Mouse (Mus musculus) liver, adult 2 months (tissue): ENCODE data around the gene Alg12. TPM values are rescaled to one million over a fixed set of nuclear protein-coding genes. Genes with fewer than 3 reads are reported as not detected.
"Not testable (repeated sequence)": the region's sequence is repeated elsewhere in the genome, so short reads cannot be mapped to it uniquely, and the experiment has no call there.

Experiments used
- DNase-seq: peaks from one replicate; pipeline ENCODE4 v3.0.0-alpha.2; 2011; ENCODE audit warnings: low read depth, low spot score; ENCODE audit errors: extremely low read depth
- H3K27ac ChIP-seq: fragments of 200-500 bp; replicated peaks from 2 replicates; pipeline ENCODE4 v1.5.1; 2012; ENCODE audit warnings: low read depth, mild to moderate bottlenecking, control low read depth, inconsistent platforms, low read length; ENCODE audit not compliant: insufficient read depth
- H3K27me3 ChIP-seq: fragments of 200-500 bp; 2 replicates; pipeline ENCODE4 v1.6.1; 2012; ENCODE audit warnings: mild to moderate bottlenecking, moderate library complexity, low read length, inconsistent platforms; ENCODE audit not compliant: control insufficient read depth, insufficient read depth
- H3K36me3 ChIP-seq: fragments of 200-500 bp; 2 replicates; pipeline ENCODE4 v1.6.1; 2012; ENCODE audit warnings: low read length, inconsistent platforms; ENCODE audit not compliant: control insufficient read depth, insufficient read depth
- H3K4me1 ChIP-seq: fragments of 200-500 bp; 2 replicates; pipeline ENCODE4 v1.6.1; 2011; ENCODE audit warnings: low read length; ENCODE audit not compliant: control insufficient read depth, insufficient read depth
- H3K4me3 ChIP-seq: fragments of 200-500 bp; 2 replicates; pipeline ENCODE4 v1.5.1; 2011; ENCODE audit warnings: low read depth, mild to moderate bottlenecking, control low read depth, low read length, moderate library complexity; ENCODE audit not compliant: insufficient read depth
- H3K79me2 ChIP-seq: fragments of 200-500 bp; 2 replicates; pipeline ENCODE4 v1.6.1; 2012; ENCODE audit warnings: inconsistent platforms, mild to moderate bottlenecking, low read length, moderate library complexity; ENCODE audit not compliant: control insufficient read depth, insufficient read depth
- H3K9ac ChIP-seq: fragments of 200-500 bp; 2 replicates; pipeline ENCODE4 v1.6.1; 2012; ENCODE audit warnings: low read depth, mild to moderate bottlenecking, control low read depth, inconsistent platforms, low read length
- CTCF ChIP-seq: fragments of 200-500 bp; IDR thresholded peaks from 2 replicates; pipeline ENCODE4 v1.5.1; 2011; ENCODE audit warnings: low read depth, low read length, control low read depth
- POLR2A ChIP-seq: fragments of 200-500 bp; IDR thresholded peaks from 2 replicates; pipeline ENCODE4 v1.6.1; 2011; ENCODE audit warnings: low read length, control low read depth; ENCODE audit not compliant: insufficient read depth; ENCODE audit errors: extremely low read depth
- WGBS: fragments of 180-500 bp; shearing (Covaris S2); methylation state at CpG from one replicate; pipeline ENCODE4 v1.1.7; 2018; 5-methylcytosine and 5-hydroxymethylcytosine counted together
- polyA plus RNA-seq: library from polyadenylated mRNA; depleted of rRNA; stranded (reverse); fragments of >200 nt; gene quantifications from 2 replicates; pipeline ENCODE4 v1.2.3, GENCODE M21; 2012
- total RNA-seq: library from RNA; depleted of rRNA; stranded (reverse); fragments of >200 nt; gene quantifications from 2 replicates; pipeline ENCODE4 v1.2.3, GENCODE M21; 2014

Gene Alg12
- total and polyA plus RNA-seq, 2 experiments, result 4.9 to 14.4 TPM

GRCm38 (mm10) chr15:88822513-88822912 is 3.4 kb upstream of the Alg12 start:
- no peak for DNase-seq
- no peak overlapping the region for H3K27ac ChIP-seq
- peaks cover 10% of the 10 kb centered on the region for H3K79me2 ChIP-seq
- H3K4me1 ChIP-seq, result peaks cover 28% of the 10 kb centered on the region
- 88% methylated on average over 7 of the region's 7 CpGs for WGBS
- no peak for TF ChIP-seq POLR2A
- TF ChIP-seq CTCF, result no peak
- no peak overlapping the region for H3K9ac ChIP-seq
- H3K27me3 ChIP-seq, result no peaks in the 10 kb centered on the region
- H3K36me3 ChIP-seq, result peaks cover 19% of the 10 kb centered on the region; the same call in 1 of the 2 replicates
- H3K4me3 ChIP-seq, result no peak overlapping the region

GRCm38 (mm10) chr15:88821403-88821802 is 2.3 kb upstream of the Alg12 start:
- no peak for DNase-seq
- TF ChIP-seq POLR2A, result no peak
- TF ChIP-seq CTCF, result no peak
- Histone ChIP-seq H3K27me3 (no peaks in the 10 kb centered on the region), H3K79me2 (peaks cover 10% of the 10 kb centered on the region), H3K36me3 (peaks cover 19% of the 10 kb centered on the region; the same call in 1 of the 2 replicates), H3K27ac (no peak overlapping the region), H3K4me1 (peaks cover 22% of the 10 kb centered on the region), H3K4me3 (no peak overlapping the region), H3K9ac (peak overlapping the region; percentile 24; the same call in 1 of the 2 replicates)
- 35% methylated on average over 7 of the region's 7 CpGs for WGBS

GRCm38 (mm10) chr15:88819906-88820303 is 787 bp upstream of the Alg12 start:
- Histone ChIP-seq H3K4me3 (peak overlapping the region; percentile 84), H3K36me3 (peaks cover 15% of the 10 kb centered on the region; the same call in 1 of the 2 replicates), H3K4me1 (peaks cover 22% of the 10 kb centered on the region), H3K27me3 (no peaks in the 10 kb centered on the region), H3K9ac (peak overlapping the region; percentile 88), H3K27ac (no peak overlapping the region; the same call in 1 of the 2 replicates), H3K79me2 (peaks cover 10% of the 10 kb centered on the region)
- DNase-seq, result no peak
- no peak for TF ChIP-seq CTCF
- under 1% methylated on average over 23 of the region's 23 CpGs for WGBS

- 64% methylated on average over 6 of the region's 6 CpGs for WGBS
- DNase-seq, result no peak
- Histone ChIP-seq H3K36me3 (peaks cover 7% of the 10 kb centered on the region; the same call in 1 of the 2 replicates), H3K4me1 (peaks cover 6% of the 10 kb centered on the region; the same call in 1 of the 2 replicates), H3K4me3 (no peak overlapping the region), H3K27ac (no peak overlapping the region), H3K27me3 (no peaks in the 10 kb centered on the region), H3K9ac (no peak overlapping the region), H3K79me2 (peaks cover 8% of the 10 kb centered on the region)
- TF ChIP-seq CTCF (no peak), POLR2A (no peak)
Measured at GRCm38 (mm10) chr15:88815196-88815700, 3.9 kb downstream of the Alg12 start.

GRCm38 (mm10) chr15:88814411-88815047 is 4.6 kb downstream of the Alg12 start:
- H3K79me2 ChIP-seq, result peaks cover under 1% of the 10 kb centered on the region
- H3K27ac ChIP-seq, result no peak overlapping the region
- DNase-seq, result no peak
- no peak overlapping the region for H3K4me3 ChIP-seq
- H3K4me1 ChIP-seq, result peaks cover 3% of the 10 kb centered on the region; the same call in 1 of the 2 replicates
- H3K36me3 ChIP-seq, result peaks cover 7% of the 10 kb centered on the region; the same call in 1 of the 2 replicates
- TF ChIP-seq CTCF (peak; percentile 26; the same call in 1 of the 2 replicates), POLR2A (no peak)
- H3K9ac ChIP-seq, result no peak overlapping the region
- 93% methylated on average over 11 of the region's 11 CpGs for WGBS
- no peaks in the 10 kb centered on the region for H3K27me3 ChIP-seq

- H3K79me2 ChIP-seq, H3K36me3 ChIP-seq, H3K9ac ChIP-seq, H3K4me3 ChIP-seq, H3K27ac ChIP-seq, DNase-seq, H3K27me3 ChIP-seq, H3K4me1 ChIP-seq: not testable (repeated sequence)
- 97% methylated on average over 2 of the region's 2 CpGs for WGBS
Measured at GRCm38 (mm10) chr15:88813873-88814272, 5.2 kb downstream of the Alg12 start.
